Mouse (Mus musculus) ES-Bruce4 (cell line): ENCODE results near the gene Wnt2b. TPM values are rescaled to one million over a fixed set of nuclear protein-coding genes. Genes with fewer than 3 reads are reported as not detected.
A peak's percentile ranks its signal among the peaks of the same experiment; 100 is the strongest.

Experiments used
- H3K27ac ChIP-seq: 2 replicates; pipeline ENCODE4 v1.5.1; 2012; ENCODE audit warnings: low read length, inconsistent platforms; ENCODE audit not compliant: insufficient read depth
- H3K27me3 ChIP-seq: 2 replicates; pipeline ENCODE4 v1.6.1; 2012; ENCODE audit warnings: mild to moderate bottlenecking, low read length, inconsistent platforms; ENCODE audit not compliant: control insufficient read depth, poor library complexity, insufficient read depth, severe bottlenecking
- H3K36me3 ChIP-seq: 2 replicates; pipeline ENCODE4 v1.6.1; 2012; ENCODE audit warnings: inconsistent platforms, mild to moderate bottlenecking, low read length, moderate library complexity; ENCODE audit not compliant: control insufficient read depth, poor library complexity, insufficient read depth, severe bottlenecking
- H3K4me1 ChIP-seq: one replicate; pipeline ENCODE4 v1.8.1; 2011; ENCODE audit warnings: low read length; ENCODE audit not compliant: control insufficient read depth, insufficient read depth
- H3K4me3 ChIP-seq: 2 replicates; pipeline ENCODE4 v1.5.1; 2011; ENCODE audit warnings: low read depth, mild to moderate bottlenecking, low read length
- H3K9ac ChIP-seq: 2 replicates; pipeline ENCODE4 v1.6.1; 2012; ENCODE audit warnings: low read depth, mild to moderate bottlenecking, inconsistent platforms; ENCODE audit not compliant: poor library complexity, severe bottlenecking
- H3K9me3 ChIP-seq: replicated peaks from 2 replicates; pipeline ENCODE4 v1.6.1; 2012; ENCODE audit warnings: mild to moderate bottlenecking, low read length, inconsistent platforms; ENCODE audit not compliant: control insufficient read depth, poor library complexity, insufficient read depth, severe bottlenecking
- CTCF ChIP-seq: IDR thresholded peaks from one replicate; pipeline ENCODE4 v1.8.1; 2011; ENCODE audit warnings: low read depth, low read length
- EP300 ChIP-seq: IDR thresholded peaks from 2 replicates; pipeline ENCODE4 v1.6.1; 2011; ENCODE audit warnings: low read depth, low read length; ENCODE audit not compliant: insufficient read depth
- POLR2A ChIP-seq: IDR thresholded peaks from one replicate; pipeline ENCODE4 v1.8.1; 2011; ENCODE audit warnings: low read length; ENCODE audit not compliant: insufficient read depth
- polyA plus RNA-seq: library from polyadenylated mRNA; stranded (reverse); fragments of >200 nt; gene quantifications from 2 replicates; pipeline ENCODE4 v1.2.4, GENCODE M21; 2011; ENCODE audit warnings: low read depth; ENCODE audit not compliant: missing spikeins, insufficient read depth, insufficient read length

The Wnt2b gene
- polyA plus RNA-seq, 1 experiment, result 1.8 TPM

DNA sequence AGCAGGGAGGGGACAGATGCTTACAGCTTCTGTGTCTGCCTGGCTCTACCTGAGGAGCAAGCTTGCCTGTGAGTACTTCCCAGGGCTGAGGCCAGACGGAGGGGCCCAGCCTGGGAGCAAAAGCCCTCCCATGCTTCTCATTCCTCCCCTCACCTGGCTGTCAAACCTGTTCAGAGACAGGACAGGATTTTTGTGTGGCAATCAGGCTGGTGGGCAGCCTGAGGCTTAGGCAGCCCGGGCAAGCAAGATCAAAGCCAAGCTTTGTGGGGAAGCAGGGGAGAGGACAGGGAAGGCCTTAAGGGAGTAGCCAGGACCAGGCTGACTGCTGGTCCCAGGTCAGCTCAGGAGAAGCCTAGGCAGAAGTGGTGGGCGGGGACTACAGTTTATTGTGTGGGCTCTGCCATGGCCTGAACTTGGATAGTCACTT lies 32.7 kb upstream of the Wnt2b start:
- Histone ChIP-seq H3K9ac (no peak overlapping the region), H3K27ac (no peak overlapping the region)
- TF ChIP-seq EP300 (no peak), CTCF (no peak), POLR2A (no peak)

GRCm38 (mm10) chr3:104993800-104994199 lies 32.1 kb upstream of the Wnt2b start:
- no peaks in the 10 kb centered on the region for H3K27me3 ChIP-seq
- H3K9ac ChIP-seq, result no peak overlapping the region
- H3K4me3 ChIP-seq, result no peak overlapping the region
- TF ChIP-seq CTCF (no peak), EP300 (no peak), POLR2A (no peak)
- H3K36me3 ChIP-seq, result no peaks in the 10 kb centered on the region
- no peak overlapping the region for H3K27ac ChIP-seq
- H3K9me3 ChIP-seq, result no peaks in the 10 kb centered on the region
- no peaks in the 10 kb centered on the region for H3K4me1 ChIP-seq

More for the DNA sequence above, 32.7 kb upstream of the Wnt2b start:
- H3K4me1 ChIP-seq, result no peaks in the 10 kb centered on the region
- no peaks in the 10 kb centered on the region for H3K9me3 ChIP-seq
- H3K27me3 ChIP-seq, result no peaks in the 10 kb centered on the region
- H3K36me3 ChIP-seq, result no peaks in the 10 kb centered on the region
- no peak overlapping the region for H3K4me3 ChIP-seq

DNA sequence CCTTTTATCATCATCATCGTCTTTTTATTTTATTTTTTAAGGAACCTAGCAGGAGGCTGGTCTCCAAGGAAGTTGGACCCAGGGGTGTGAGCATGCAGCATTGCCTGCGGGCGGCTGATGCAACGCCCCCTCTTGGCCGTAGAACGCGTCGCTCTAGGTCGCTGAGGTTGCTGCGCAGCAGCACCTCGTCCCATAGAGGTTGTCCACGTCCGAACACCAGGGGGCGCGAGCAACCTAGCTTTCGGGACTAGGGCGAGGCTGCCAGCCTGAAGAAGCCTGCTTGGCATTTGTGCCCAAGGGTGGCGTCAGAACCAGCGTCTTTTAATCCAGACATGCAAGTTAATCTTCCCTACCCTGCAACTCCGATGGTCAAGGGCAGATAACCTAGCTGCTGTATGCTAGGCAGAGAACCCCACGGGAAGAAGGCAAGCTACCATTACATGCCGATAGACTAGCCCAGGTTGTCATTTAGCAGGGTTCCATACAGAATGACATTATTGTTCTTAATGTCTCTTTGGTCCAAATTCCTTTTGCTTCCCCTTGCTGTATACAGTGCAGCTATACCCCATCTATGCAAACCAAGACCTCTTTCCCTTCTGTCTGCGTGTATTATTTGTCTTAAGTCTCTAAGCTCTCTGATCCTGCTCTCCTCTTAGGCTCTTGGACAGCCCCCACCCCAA lies 31.1 kb upstream of the Wnt2b start:
- Histone ChIP-seq H3K27me3 (no peaks in the 10 kb centered on the region), H3K36me3 (no peaks in the 10 kb centered on the region), H3K4me1 (no peaks in the 10 kb centered on the region), H3K9me3 (no peaks in the 10 kb centered on the region), H3K27ac (no peak overlapping the region), H3K9ac (no peak overlapping the region), H3K4me3 (no peak overlapping the region)
- peak; percentile 96 for TF ChIP-seq CTCF
- no peak for TF ChIP-seq EP300
- TF ChIP-seq POLR2A, result no peak

DNA sequence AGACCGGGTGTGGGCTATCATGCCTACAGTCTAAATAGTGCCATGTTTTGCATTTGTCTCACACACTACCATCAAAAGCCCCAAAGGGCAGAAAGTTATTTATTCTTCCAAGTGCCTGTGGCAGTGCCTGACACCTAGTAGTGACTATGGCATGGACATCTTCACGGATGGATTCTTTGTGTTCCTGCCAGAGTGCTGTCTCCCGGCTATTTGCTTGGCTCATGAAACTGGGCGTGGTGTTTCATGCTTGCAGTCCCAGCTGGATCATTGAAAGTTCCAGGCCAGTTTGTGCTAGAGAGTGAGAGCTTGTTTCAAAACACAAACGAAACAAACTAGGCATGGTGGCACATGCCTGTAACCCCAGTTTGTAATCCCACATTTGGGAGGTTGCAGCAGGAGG lies 30.0 kb upstream of the Wnt2b start:
- Histone ChIP-seq H3K9me3 (no peaks in the 10 kb centered on the region), H3K36me3 (no peaks in the 10 kb centered on the region), H3K9ac (no peak overlapping the region), H3K27ac (no peak overlapping the region), H3K4me1 (no peaks in the 10 kb centered on the region), H3K4me3 (no peak overlapping the region), H3K27me3 (no peaks in the 10 kb centered on the region)
- TF ChIP-seq EP300 (no peak), CTCF (no peak), POLR2A (no peak)

DNA sequence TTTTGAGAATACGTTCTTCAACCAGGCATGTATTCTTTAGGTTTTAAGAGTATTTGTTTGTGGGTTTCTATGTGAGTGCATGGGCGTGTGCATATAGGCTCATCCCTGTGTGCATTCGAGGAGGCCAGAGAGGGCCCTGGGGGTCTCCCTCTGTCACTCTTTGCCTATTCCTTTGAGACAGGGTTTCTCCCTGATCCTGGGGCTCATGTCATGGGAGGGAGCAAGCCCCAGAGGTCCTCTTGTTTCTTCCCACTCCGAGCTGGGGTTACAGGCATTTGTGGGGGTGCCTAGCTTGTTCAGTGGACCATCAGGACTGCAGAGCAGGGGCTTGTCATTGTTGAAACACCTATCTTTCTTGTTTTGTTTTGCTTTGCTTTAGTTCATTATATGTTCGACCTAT lies 26.2 kb upstream of the Wnt2b start:
- Histone ChIP-seq H3K27me3 (no peaks in the 10 kb centered on the region), H3K27ac (no peak overlapping the region), H3K36me3 (no peaks in the 10 kb centered on the region), H3K4me1 (no peaks in the 10 kb centered on the region), H3K9me3 (no peaks in the 10 kb centered on the region), H3K9ac (no peak overlapping the region), H3K4me3 (no peak overlapping the region)
- no peak for TF ChIP-seq EP300
- no peak for TF ChIP-seq POLR2A
- no peak for TF ChIP-seq CTCF

GRCm38 (mm10) chr3:104979735-104980134 lies 18.0 kb upstream of the Wnt2b start:
- H3K4me1 ChIP-seq, result no peaks in the 10 kb centered on the region
- H3K9me3 ChIP-seq, result peaks cover 3% of the 10 kb centered on the region
- H3K27ac ChIP-seq, result no peak overlapping the region
- H3K9ac ChIP-seq, result no peak overlapping the region
- no peaks in the 10 kb centered on the region for H3K27me3 ChIP-seq
- TF ChIP-seq POLR2A, result no peak
- no peak for TF ChIP-seq EP300
- no peak for TF ChIP-seq CTCF
- H3K4me3 ChIP-seq, result no peak overlapping the region
- no peaks in the 10 kb centered on the region for H3K36me3 ChIP-seq
